Mouse (Mus musculus): ENCODE measurements around the gene Srp9.

DNA sequence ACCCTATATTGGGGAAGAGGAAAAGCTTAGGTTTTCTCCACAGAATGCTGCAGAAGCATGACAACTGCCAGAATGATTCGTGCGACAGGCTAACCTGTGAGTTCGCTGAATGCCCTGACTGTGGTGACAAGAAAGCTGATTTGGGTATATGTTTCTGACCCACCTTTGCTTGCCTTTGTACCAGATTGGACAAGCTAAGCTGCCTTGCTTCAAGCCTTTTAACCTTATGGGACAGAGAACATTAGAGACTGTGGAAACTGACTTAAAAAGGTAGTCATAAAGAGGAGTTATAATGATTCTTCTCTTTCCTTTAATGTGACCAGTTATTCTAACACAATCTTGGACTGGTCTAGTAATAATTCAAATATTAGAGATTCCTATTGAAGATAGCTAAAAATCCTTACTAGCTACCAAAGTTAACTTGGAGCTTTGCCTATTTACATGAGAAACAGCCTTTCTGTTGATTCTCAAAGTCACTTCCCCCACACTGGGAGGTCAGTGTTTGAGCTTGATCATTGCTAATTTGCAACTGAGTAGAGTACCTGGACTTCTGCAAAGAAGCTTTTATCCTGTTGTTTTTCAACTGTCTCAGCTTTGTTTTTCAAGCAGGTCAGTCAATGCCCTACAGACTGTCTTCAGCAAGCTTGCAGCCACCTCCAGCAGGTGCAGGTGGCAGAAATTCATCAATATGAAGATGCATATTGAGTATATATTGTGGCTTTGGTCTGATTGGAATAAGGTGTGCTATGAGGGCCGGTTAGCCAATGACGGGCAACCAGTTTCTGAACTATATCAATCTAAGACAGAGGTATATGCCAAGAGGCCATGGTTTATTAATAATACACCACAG, 57.1 kb downstream of the Srp9 start:
- TF ChIP-seq CTCF (IDR thresholded peaks at IDR 0.05; ENCODE audit: low read depth) (no peak), EP300 (IDR thresholded peaks at IDR 0.05; ENCODE audit: low read depth) (no peak)
